Mouse (Mus musculus) c-Kit-positive CD71-positive TER-119-negative erythroid progenitor cells, embryonic 14.5 days (primary cell): ENCODE measurements around the gene Rxrb.

Source experiments
- DNase-seq: peaks from one replicate; pipeline ENCODE4 v3.0.0-alpha.2; 2013; ENCODE audit warnings: low read depth

The Rxrb gene

DNA sequence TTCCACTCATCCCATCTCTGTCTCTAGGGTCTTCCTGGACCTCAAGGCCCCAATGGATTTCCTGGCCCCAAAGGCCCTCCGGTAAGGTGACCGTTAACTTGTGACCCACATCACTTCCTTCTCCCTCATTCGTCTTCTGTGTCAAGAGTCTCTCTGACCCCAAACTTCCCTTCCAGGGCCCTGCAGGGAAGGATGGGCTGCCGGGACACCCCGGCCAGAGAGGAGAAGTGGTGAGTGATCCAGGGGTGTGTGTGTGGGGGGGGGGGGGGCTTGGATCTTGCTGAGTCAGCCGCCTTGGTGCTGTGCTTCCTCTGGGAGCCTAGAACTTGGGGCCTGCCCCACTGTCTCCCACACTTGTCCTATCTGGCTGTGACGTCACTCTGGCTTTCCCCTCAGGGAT is 25.6 kb downstream of the Rxrb start:
- no peak for DNase-seq

DNA sequence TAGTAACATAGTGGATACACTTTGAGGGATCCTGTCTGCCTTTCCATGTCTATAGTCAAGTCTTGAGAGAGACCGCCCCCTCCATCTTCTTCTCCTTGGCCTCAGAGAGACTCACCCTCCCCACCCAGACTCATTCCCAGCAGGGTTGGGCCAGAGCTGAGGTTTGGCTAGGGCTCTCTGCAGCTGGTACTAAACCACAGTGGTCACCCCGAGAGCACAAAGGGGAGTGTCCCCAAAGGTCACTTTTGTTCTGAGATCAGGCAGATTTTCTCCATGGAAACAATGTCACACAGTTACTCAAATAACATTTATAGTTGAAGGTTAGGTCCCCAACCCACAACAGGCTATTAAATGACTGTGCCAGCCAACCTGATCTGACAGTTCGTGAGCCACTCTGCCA is 37.3 kb downstream of the Rxrb start:
- no peak for DNase-seq

DNA sequence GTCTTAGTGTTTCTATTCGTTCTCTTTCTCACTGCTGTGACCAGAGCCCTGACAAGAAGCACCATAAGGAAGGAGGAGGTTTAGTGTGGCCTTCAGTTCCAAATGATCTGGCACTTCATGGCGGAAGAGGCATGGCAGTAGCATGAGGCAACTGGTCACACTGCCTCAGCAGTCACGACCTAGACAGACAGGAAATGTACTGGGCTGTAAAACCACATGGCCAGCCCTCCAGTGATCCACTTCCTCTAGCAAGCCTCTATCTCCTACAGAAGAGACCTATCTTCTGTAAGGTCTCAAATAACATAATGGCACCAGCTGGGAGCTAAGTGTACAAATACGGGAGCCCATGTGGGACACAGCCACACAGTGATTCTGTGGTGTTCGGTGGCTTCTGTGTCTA is 40.5 kb downstream of the Rxrb start:
- DNase-seq, result no peak

DNA sequence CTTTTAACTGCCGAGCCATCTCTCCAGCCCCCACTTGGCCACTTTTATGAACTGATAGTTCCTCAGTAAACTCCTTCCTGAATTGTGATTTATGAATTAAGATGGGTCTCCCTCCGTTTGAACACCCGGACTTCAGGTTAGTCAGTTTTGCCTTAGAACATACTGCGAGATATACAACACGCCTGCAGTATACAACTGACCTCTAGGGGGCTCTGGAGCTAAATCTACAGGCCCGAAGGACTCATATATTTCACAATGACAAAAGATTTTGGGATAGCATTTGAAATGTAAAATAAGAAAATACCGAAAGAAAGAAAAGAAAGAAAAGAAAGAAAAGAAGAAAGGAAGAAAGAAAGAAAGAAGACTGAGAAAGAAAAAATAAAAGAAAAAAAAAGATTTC is 43.7 kb downstream of the Rxrb start:
- peak; percentile 71 for DNase-seq

DNA sequence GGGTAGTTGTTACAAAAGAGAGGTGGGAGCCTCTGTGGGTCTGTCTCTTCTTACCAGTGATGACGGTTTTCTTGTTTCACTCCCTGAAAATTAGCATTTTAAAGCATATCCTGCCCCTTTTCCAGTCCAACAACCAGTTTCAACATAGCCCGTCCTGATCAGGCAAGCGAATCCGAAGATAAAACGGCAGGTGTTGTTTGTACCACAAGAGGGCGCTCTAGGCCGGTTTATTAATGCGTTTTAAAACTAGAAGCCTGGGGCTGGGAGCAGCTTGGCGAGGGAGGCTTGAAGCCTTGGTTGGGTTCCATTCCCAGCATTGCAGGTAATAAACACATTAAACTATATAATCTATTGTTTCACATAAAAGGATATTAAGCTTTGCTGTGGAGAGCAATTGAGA is 45.9 kb downstream of the Rxrb start:
- peak; percentile 76 for DNase-seq

DNA sequence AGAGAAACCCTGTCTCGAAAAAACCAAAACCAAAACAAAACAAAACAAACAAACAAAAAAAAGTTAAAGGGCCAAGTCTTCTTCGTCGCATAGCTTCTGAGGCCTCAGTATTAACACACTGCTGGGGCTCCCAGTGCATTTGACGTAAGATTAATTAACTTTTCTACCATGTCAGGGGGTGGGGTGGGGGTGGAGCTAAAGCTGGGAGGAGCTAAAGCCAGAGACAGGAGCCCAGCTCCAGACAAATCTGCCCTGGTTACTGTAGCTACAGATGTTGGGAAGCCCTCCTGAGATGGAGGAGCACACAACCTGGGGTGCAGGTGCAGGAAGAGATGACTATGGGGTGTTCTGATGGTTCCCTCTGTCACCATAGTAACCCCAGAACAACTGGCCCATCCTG is 46.5 kb downstream of the Rxrb start:
- peak; percentile 27 for DNase-seq

DNA sequence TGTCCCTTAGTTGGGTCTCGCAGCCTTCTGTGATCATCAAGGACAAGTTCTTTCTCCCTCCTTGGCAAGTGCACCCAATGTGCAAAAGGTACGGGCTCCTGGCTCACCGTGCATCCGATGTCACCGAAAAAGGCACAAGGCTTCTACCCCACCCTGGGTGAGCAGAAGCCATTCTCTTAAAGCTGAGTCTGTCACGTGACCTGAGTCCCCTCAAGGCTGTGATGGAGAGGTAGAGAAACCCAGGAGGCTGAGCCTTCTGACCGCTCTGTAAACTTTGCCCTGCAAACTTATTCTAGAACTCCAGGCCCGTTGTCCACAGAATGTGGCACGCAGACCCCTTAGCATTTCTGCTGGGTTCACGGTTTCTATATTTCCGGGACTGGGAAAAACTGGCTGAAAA is 47.4 kb downstream of the Rxrb start:
- DNase-seq, result no peak

DNA sequence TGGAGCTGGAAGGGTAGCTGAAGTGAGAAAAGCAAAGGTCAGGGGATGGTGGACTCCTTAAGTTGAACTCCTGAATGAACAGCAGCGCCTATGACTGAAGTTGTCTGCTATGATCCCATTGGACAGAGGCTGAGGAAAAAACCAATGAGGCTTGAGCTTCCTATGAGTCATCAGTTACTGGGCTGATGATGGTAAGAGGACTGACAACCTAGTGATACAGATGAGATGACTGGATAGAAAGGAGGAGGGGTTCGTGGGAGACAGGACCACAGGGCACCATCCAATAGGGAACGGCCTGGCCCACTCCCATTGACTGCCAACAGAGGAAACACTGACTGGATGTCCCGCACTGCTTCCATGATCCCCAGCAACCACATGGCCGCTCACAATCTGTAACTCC is 48.0 kb downstream of the Rxrb start:
- DNase-seq, result peak; percentile 38

DNA sequence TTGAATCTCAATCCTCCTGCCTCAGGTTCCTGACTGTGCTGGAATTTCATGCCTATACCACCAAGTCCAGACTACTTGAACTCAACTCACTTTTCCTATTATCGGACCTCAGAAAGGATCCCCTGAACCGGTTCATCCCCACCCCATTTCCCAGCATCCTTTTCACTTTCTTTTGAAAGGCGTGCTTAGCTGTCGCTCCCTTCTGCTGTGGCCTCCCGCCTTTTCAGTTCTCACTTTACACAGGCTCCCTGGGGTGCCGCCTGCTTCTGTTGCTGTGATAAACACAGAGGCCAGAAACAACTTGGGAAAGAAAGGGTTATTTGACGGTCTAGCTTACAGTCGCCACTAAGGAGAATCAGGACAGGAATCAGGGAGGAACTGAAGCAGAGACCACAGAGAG is 51.5 kb downstream of the Rxrb start:
- no peak for DNase-seq

DNA sequence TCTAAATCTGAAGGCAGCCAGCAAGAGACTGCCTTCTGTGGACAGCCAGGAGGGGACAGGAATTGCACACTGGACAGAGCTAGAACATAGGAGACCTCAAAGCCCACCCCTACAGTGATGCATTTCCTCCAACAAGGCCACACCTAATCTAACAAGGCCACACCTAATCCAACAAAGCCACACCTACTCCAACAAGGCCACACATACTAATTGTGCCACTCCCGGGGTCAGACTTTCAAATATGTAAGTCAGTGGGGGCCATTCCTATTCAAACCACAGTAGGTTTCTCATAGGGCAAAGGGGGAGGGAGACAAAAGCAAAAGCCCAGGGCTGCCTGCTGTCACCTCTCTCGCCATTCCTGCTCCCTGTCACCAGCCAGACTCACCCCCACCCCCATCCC is 55.8 kb downstream of the Rxrb start:
- no peak for DNase-seq
